Mouse (Mus musculus): ENCODE results near the gene Utp14b. TPM values are rescaled to one million over a fixed set of nuclear protein-coding genes. Genes with fewer than 3 reads are reported as not detected.

Gene Utp14b
- 1 to 10 TPM; 2.8 to 3.1 TPM for total RNA-seq (2021)

DNA sequence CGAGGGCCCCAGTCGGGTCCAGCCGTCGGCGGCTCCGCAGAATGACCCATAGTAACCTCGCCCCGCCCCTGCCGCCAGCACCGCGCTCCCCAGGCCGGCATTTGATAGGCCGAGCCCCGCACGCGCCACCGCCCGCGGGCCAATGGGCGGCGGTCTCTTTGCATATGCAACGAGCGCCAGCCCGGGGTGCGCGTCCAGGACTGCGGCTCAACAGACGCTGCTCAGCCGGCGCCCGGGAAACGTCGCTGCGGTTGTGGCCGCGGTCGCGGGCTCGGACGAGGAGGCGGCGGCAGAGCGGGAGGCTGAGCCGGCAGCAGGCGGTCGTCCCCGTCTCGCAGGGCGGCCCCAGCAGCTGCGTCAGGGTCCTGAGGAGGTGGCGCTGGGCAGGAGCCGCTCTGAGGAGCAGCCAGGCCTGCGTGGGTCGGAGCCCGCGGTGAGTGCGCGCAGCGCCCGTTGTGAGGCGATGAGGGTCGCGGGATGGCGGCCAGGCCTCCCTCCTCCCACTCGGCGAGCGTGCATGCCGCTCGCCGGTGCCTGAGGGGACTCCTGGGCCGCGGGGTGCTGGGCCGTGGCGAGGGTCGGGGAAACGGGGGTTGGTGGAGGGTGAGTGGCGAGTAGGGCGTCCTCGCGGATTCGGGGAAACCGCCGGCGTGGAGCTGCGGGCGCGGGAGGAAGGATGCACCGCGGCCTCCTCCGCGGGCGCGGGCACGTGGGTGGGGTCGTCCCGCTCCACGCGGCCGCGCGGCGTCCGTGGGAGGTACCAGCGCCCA, at the start of gene Utp14b, which contains the start of gene Acsl3:
Gene Utp14b (plus strand): TSS at position 368 of the 770 bp plus-strand sequence.
Gene Acsl3 (plus strand): TSS at position 155 of the 770 bp plus-strand sequence.
- intact Hi-C loops (cut with DNase I), result loop anchor here (2.0 kb wide), 1 partner anchor 121 kb away; no protein-coding TSS in a partner anchor
- DNase-seq, result peak; percentile 97 to 99

DNA sequence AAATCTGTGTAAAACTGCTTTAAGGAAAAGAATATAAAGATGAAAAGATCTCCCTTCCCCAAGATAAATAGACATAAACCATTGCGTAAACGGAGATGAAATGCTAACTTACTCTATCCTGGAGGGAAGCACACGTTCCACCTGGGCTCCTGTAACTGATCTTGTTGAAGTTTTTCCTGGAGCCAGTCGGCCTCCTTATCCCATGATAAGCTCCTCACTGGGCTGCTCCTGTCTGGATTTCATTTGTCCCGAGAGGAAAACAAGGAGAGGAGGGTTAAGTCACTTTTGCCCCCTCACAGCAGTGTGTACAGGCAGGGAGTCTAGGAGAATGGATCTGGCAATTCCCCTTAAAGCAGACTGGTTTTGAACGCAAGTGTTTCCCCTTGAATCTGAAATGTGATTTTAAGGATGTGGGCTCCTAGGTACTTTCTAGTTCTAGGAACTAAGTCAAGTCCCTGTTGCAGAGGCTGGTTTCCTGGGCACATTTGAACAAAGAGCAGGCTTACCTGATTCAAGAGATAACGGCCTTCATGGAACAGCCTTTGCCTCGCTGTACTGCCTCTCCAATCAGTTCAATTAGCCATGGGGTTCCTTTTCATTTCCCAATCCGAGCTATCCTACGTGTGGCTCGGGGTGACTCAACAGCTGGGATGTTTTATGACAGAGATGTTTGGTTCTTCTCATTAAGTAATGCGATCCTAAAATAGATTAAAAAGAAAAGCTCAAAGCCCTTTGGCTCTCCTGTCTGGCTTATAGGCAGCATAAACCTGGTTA, 48.5 kb upstream of the Utp14b start:
- intact Hi-C loops (cut with DNase I), result no loop called here
- DNase-seq, result no peak

DNA sequence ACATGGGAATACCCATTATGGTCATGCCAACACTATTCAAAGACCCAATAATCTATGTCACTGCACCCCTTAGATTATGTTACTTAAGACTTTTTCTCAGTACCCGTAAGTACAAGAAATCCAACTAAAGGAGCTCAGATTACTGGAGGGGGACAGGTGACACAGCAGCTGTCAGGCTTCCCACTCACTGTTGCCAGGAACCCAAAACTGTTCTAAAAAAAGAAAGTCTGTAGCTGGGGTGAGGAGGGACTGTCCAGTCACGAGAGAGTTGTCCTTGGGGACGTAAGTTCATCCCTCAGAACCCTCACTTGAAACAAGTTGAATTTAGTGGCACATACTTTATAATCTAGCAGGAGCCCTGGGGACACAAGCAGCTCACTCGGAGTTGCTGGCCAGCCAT, 46.8 kb upstream of the Utp14b start:
- intact Hi-C loops (cut with DNase I), result no loop called here
- DNase-seq, result peak; percentile 5 to 18

DNA sequence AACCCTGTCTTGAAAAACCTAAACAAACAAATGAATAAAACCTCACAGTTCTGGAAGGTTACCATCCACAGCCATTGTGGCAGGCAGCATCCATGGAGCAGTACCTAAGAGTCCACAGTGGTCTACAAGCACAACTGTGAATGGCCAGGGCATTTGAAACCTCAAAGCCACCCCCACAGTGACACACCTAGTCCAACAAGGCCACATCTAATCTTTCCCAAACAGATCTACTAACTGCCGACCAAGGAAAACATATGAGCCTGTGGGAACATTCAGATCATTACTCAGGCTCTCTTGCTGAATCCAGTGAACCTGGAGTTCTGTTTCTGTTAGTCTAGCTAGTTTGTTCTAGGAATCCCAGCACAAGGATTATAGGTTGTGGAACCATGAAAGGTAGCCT, 44.9 kb upstream of the Utp14b start:
- DNase-seq, result no peak
- intact Hi-C loops (cut with DNase I), result no loop called here

DNA sequence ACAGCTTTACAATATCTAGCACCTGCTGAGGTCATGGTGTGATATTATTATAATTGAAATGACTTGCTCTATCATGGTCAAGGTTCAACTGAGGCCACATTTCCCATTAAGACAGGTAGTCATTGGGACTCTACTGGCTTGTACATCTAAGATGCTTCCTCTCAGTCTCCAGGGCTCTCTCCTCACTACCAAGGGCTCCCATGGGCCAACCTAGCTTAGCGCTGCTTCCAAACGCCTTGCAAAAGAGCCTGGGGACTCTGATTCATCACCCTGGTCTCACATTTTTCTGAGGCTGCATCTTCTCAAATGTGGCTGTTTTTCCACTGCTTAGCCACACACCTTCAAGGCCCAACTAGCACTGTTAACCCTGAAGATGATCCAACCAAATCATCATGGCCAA, 33.5 kb upstream of the Utp14b start:
- intact Hi-C loops (cut with DNase I), result no loop called here
- DNase-seq, result no peak

DNA sequence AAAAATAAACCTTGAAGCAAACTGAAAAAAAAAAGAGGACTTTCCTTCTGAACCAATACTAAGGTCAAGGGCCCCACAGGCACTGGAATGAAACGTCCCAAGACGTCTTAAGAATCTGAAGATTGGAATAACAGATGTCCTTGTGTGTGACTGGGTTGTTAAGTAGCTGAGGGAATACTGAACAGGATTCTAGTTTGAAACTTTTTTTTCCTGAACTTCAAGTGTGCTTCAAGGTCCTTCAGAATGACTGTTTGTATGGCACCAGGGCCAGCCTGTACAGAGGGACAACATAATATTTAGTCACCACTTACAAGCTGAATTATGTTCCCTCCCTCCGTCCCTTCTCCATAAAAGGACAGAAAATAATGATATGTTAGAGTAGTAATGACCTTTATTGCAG, 23.4 kb upstream of the Utp14b start:
- intact Hi-C loops (cut with DNase I), result no loop called here
- DNase-seq, result no peak

DNA sequence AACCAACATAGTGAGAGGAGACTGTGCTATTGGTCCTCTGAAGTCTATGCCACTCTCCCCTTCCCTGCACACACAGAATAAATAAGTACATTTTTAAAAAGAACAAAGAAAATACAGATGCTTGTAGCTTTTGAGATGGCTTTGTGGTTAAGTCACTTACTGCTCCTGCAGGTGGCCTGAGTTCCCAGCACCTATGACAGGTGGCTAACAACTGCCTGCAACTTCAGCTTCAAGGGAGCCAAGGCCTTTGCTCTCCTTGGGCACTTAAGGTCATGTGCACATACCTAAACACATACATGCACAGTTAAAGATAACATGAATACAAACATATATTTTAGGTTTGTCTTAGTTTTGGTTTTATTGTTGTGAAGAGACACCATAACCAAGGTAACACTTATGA, 17.0 kb upstream of the Utp14b start:
- intact Hi-C loops (cut with DNase I), result no loop called here
- DNase-seq, result no peak

DNA sequence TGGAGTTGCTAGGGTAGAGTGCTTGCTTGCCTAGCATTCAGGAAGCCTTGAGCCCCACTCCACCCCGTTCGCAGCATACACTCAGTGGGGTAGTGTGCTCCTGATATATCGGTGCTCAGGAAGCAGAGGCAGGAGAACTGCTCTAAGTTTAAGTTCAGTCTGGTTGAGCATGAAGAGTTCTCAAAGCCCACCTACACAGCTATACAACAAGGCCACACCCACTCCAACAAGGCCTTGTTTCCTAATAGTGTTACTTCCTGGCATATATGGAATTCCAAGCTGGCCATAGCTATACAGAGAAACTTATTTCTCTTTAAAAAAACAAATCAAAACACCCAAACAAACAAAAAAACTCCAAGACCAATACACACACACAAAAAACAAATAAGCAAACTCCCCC, 16.0 kb upstream of the Utp14b start:
- DNase-seq, result no peak
- intact Hi-C loops (cut with DNase I), result no loop called here

DNA sequence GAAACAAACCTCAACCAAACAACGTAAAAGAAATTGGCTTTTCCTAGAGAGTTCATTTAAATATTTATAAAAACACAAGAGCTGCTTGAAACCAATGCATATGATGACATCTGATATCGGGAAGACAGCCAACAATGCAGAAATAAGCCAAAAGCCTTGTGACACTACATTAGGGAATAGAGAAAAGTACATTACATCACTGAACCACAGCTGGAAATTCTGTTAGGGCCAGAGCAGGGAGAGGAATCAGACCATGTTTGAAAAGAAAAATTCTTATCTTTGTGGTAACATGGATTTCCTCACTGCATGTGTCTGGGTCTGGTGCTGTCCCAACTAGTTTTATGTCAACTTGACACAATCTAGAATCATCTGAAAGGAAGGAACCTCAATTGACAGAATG, 15.6 kb upstream of the Utp14b start:
- DNase-seq, result peak; percentile 38 to 47
- intact Hi-C loops (cut with DNase I), result no loop called here

DNA sequence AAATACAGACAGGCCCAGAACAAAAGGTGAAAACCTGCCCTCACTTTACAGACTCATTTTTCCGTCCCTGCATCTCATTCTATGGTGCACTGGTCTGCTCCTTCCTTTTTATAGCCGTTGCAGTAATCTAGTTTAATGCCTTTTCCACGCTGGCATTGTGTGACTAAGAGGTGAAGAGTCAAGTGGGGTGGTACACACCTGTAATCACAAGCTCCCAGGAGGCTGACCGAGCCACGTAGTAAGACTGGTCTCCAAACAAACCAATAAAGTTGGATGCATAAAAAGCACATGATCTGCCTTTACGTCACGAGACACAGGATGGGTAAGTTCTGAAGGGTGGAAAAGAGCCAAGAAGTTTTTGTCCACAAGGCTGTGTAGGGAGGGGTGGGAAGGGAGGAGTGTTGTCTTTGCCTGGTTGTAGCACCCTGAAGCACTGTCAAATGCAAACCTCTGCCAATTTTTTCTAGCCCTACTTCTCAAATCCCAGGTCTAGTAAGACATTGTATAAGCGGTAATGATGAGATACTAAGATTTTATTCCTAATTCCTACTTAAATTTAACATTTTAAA, 10.4 kb upstream of the Utp14b start:
- no peak for DNase-seq
- intact Hi-C loops (cut with DNase I), result no loop called here

DNA sequence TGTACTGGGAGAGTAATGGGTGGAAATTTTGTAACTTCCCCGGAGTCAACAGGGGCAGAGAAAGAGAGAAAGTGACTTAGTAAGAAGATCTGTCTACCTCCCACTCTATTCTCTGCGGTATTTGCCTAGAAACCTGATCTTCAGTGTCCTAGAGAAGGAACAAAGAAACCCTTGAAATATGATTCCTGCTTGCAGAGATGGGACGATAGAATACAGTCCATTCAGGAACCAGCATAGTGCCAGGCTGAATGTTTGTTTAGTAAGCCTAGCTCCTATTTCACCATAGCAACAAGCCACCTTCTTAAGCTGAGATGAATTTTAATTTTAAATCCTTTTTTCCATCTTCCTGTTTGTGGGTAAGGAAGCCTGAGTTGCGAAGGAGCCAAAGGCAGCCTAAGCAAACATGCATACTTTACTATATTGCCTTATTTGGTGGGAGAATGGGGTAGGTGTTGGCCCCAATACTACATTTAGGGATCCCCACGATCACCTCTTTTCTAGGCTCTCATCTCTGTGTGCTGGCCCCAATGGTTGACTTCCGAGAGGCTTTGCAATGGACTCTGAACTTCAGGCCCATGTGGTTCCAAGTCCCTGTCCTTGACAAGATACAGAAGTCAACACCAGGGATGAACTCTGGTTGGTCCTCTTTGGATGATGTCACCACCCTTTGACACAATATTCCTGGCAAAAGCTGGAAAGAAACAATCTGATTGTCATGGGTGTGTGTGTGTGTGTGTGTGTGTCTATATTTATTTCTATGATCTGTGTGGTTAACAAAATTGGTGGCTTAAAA, 8.4 kb upstream of the Utp14b start:
- no peak for DNase-seq
- intact Hi-C loops (cut with DNase I), result no loop called here

DNA sequence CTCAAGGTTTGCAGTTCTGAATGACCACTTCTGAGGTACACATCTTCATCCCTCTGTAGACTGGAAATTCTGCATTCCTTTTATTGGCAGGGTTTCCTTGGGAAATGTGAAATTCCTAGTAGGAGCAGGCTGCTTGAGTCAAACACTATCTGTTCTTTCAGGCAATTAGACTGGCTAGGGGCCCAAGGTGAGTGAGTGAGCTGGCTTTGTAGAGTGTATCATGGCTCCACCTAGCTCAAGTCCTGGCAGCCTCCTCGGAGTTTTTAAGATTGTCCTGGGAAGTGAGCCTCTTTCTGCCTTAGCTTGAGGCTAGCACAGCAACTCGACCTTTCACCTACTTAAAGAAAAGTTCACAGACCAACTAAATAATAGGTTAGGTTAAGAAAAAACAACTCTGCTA, 1.4 kb upstream of the Utp14b start:
- intact Hi-C loops (cut with DNase I), result loop anchor here (2.0 kb wide), 1 partner anchor 120 kb away; no protein-coding TSS in a partner anchor
- peak; percentile 46 to 57 for DNase-seq

DNA sequence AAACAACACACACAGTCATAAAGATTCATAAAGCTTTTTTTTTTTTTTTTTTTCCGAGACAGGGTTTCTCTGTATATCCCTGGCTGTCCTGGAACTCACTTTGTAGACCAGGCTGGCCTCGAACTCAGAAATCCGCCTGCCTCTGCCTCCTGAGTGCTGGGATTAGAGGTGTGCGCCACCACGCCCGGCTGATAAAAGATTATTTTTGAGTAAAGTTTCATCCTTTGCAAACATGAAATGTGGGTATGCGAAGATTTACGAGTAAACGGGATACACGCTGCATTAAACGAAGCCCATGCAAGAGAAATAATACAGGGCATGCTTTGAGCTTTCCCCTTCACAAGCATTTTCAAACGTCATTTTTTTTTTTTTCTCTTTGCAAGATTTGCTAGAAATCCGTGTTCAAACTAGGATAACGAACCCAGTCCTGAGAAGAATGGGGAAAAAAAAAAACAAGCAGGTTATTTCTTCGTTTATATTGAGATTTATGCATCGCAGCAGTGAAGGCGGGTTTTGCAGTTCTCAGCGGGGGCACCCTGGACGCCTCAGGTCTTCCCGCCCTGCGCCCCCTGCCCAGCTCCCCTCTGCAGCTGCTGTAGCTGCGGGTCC, 713 bp upstream of the Utp14b start:
- intact Hi-C loops (cut with DNase I), result loop anchor here (2.0 kb wide), 1 partner anchor 120 kb away; no protein-coding TSS in a partner anchor
- no peak for DNase-seq

DNA sequence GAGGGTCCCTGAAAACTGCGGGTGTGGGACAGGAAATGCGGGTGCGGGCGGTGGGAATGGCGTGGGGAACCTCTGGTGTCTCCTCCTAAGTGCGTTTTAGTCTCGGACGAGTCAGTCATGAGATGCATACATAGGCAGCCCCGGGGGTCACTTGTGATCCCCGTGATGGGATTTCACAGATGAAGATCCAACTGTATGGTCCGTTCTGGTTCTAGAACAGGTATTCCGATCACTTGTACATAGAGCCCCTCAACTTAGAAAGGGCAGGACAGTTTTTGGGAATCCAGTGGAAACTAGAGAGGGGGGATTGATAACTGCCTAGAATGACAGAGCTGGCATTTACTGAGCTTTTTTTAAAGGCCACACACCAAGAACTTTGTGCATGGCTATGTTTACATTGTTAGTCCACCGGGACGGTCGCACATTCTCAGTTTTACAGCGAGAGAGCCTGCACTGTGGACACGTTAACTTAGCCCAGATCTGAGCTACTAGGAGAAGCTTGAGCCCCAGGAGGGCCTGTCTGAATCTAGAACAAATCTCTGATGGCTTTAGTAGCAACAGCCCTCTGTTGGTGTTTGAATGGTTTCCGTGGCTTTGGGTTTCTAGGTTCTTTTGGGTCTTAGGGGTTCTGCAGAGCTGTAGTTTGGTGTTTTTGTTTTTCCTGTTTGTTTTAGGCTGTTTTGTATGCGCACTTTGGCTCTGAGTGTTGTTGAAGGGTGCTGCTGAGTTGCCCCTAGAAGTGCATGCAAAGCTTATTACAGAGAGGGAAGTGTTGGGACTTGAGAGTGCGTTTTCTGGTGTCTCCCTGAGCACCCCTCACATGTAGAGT, 817 bp downstream of the Utp14b start:
- peak; percentile 23 to 24 for DNase-seq
- intact Hi-C loops (cut with DNase I), result no loop called here

DNA sequence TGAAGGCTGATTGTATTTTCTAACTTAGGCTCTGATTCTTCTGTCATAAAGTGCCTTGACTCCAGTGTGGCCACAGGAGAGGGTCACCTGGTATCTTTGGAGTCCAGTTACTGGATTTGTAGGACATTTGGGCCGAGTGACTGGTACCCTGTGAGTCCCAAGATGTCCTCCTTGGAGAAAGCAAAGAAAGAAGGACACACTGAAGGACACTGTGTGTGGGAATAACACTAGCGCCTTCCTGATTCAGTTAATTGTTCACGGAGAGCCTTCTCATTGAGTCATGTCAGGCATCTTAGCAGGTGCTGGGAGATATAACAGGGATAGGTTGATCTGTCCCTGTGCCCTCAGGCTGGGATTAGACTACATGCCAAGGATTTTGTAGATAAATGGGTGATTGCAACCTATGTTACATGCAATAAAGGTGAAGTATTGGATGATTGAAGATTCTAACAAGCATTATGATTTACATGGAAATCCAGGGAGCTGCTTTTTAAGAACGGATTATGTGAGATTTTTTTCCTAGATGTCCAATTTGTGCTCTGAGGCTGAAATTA, 1.5 kb downstream of the Utp14b start:
- no peak for DNase-seq
- intact Hi-C loops (cut with DNase I), result no loop called here

DNA sequence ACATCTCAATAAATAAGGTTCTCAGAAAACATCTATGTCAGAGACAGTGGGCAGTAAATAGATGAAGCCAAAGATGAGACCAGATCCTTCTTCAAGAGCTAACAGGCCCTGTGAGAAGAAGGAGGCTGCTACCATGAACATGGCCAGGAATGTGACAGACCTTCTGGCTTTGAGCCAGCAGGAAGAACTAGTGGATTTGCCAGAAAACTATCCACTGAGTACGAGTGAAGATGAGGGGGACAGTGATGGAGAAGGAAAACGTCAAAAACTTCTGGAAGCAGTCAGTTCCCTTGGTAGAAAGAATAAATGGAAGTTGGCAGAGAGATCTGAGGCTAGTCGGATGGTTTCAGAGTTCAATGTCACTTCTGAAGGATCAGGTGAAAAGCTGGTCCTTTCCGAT, 6.5 kb downstream of the Utp14b start:
- intact Hi-C loops (cut with DNase I), result no loop called here
- no peak for DNase-seq

DNA sequence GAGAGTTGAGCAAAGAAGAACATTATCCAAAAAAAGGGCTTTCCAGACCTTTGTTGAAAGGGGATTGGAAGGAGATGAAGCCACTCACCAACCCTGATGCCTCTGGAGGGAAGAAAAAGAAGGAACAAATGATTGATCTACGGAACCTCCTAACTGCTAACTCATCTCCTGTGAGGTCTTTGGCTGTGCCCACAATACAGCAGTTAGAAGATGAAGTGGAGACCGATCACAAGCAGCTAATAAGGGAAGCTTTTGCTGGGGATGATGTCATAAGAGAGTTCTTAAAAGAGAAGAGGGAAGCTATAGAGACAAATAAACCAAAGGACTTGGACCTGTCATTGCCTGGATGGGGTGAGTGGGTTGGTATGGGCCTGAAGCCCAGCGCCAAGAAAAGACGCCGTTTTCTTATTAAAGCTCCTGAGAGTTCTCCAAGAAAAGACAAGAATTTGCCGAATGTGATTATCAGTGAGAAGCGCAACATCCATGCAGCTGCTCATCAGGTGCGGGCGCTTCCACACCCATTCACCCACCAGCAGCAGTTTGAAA, 8.2 kb downstream of the Utp14b start:
- intact Hi-C loops (cut with DNase I), result no loop called here
- DNase-seq, result no peak

DNA sequence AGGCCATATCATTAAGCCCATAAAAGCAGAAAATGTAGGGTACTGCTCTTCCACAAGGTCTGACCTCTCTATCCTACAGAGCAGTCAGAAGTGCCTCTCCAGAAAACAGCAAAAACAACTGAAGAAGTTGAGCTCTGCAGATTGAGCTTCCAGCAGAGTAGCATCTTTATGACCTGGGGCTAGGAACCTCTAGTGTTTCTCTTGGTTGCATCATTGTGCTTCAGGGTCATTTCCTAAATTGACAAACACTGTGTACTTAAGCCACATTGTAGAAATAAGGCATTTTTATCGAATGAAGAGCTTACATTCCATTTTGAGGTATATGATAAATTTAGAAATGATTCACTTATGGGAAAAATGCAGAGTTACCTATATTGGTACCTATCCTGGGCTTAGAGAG, 8.7 kb downstream of the Utp14b start:
- intact Hi-C loops (cut with DNase I), result no loop called here
- no peak for DNase-seq

DNA sequence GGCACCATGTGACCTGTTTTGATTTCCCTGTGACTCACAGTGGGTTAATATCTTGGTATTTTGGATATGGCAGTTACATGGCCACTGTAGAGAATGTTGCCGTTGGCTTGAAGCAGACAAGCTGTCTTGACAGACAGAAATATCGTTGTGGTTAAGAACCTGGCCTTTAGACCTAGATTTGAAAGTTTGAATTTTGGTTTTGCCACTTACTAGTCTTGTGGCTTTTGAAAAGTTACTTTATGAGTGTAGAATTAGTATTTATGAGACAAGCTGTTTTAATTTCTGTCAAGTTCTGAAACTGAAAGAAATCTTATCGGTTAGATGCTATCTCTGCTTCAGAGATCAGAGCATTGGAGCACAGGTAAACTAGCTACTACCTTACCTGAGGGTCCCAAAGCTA, 24.5 kb downstream of the Utp14b start:
- no peak for DNase-seq
- intact Hi-C loops (cut with DNase I), result no loop called here
